Mouse (Mus musculus) forebrain, embryonic 15.5 days (tissue): ENCODE results near the gene Zbtb24. TPM values are rescaled to one million over a fixed set of nuclear protein-coding genes. Genes with fewer than 3 reads are reported as not detected.
"Not testable (repeated sequence)": the region's sequence is repeated elsewhere in the genome, so short reads cannot be mapped to it uniquely, and the experiment has no call there.

Experiments used
- ATAC-seq: fragments of 200-750 bp; cut with Nextera tagmentation; replicated peaks from 2 replicates; pipeline ENCODE4 v1.8.0; 2017; ENCODE audit warnings: mild to moderate bottlenecking, moderate TSS enrichment, moderate library complexity
- H3K27ac ChIP-seq: fragments of 300-500 bp; sonication (generic); replicated peaks from 2 replicates; pipeline ENCODE4 v1.5.1; 2015; ENCODE audit warnings: mild to moderate bottlenecking, inconsistent platforms
- H3K27me3 ChIP-seq: fragments of 300-500 bp; sonication (generic); 2 replicates; pipeline ENCODE4 v1.6.1; 2015; ENCODE audit warnings: inconsistent platforms
- H3K36me3 ChIP-seq: fragments of 300-500 bp; sonication (generic); 2 replicates; pipeline ENCODE4 v1.6.1; 2015; ENCODE audit warnings: mild to moderate bottlenecking, inconsistent platforms
- H3K4me1 ChIP-seq: fragments of 300-500 bp; sonication (generic); 2 replicates; pipeline ENCODE4 v1.6.1; 2015; ENCODE audit warnings: inconsistent platforms
- H3K4me2 ChIP-seq: fragments of 300-500 bp; sonication (generic); replicated peaks from 2 replicates; pipeline ENCODE4 v1.6.1; 2015; ENCODE audit warnings: mild to moderate bottlenecking, inconsistent platforms
- H3K4me3 ChIP-seq: fragments of 300-500 bp; sonication (generic); 2 replicates; pipeline ENCODE4 v1.5.1; 2015; ENCODE audit warnings: mild to moderate bottlenecking, inconsistent platforms
- H3K9ac ChIP-seq: fragments of 300-500 bp; sonication (generic); replicated peaks from 2 replicates; pipeline ENCODE4 v1.6.1; 2015; ENCODE audit warnings: mild to moderate bottlenecking, inconsistent platforms
- H3K9me3 ChIP-seq: fragments of 300-500 bp; sonication (generic); 2 replicates; pipeline ENCODE4 v1.6.1; 2016; ENCODE audit warnings: inconsistent platforms
- WGBS: fragments of 180-500 bp; shearing (Covaris S2); methylation state at CpG from one replicate; pipeline ENCODE4 v1.1.7; 2015; ENCODE audit warnings: mixed read lengths; 5-methylcytosine and 5-hydroxymethylcytosine counted together
- polyA plus RNA-seq: library from polyadenylated mRNA; unstranded; fragments of >200 nt; fragmentation: Nextera tagmentation; extraction: Ambion mirVana; gene quantifications from 2 replicates; pipeline ENCODE4 v1.2.1, GENCODE M21; 2015

The Zbtb24 gene
- polyA plus RNA-seq, 1 experiment from 2014 or later = 22.0 TPM

GRCm38 (mm10) chr10:41486506-41487170 is 36.5 kb downstream of the Zbtb24 start:
- peaks cover 39% of the 10 kb centered on the region for H3K36me3 ChIP-seq
- H3K9me3 ChIP-seq = no peaks in the 10 kb centered on the region
- no peak overlapping the region for H3K4me3 ChIP-seq
- peaks cover 21% of the 10 kb centered on the region for H3K4me1 ChIP-seq
- H3K9ac ChIP-seq = no peak overlapping the region
- H3K27me3 ChIP-seq = no peaks in the 10 kb centered on the region
- no peak for ATAC-seq
- no peak overlapping the region for H3K4me2 ChIP-seq
- WGBS = 79% methylated on average over 14 of the region's 14 CpGs
- H3K27ac ChIP-seq = no peak overlapping the region

- no peak overlapping the region for H3K27ac ChIP-seq
- no peaks in the 10 kb centered on the region for H3K9me3 ChIP-seq
- no peak overlapping the region for H3K9ac ChIP-seq
- H3K4me1 ChIP-seq = peaks cover 21% of the 10 kb centered on the region
- peak overlapping the region; percentile 63 for H3K4me3 ChIP-seq
- H3K36me3 ChIP-seq = peaks cover 32% of the 10 kb centered on the region
- no peaks in the 10 kb centered on the region for H3K27me3 ChIP-seq
- H3K4me2 ChIP-seq = peak overlapping the region; percentile 94
- 53% methylated on average over 7 of the region's 7 CpGs for WGBS
- ATAC-seq = no peak
These were observed 38.7 kb downstream of the Zbtb24 start for GRCm38 (mm10) chr10:41488877-41489276.

GRCm38 (mm10) chr10:41489294-41489693 is 39.1 kb downstream of the Zbtb24 start:
- Histone ChIP-seq H3K27me3 (no peaks in the 10 kb centered on the region), H3K27ac (no peak overlapping the region), H3K36me3 (peaks cover 28% of the 10 kb centered on the region), H3K4me2 (peak overlapping the region; percentile 94), H3K4me1 (peaks cover 21% of the 10 kb centered on the region), H3K9ac (peak overlapping the region; percentile 8; the same call in 1 of the 2 replicates), H3K9me3 (no peaks in the 10 kb centered on the region), H3K4me3 (peak overlapping the region; percentile 63)
- WGBS = 35% methylated on average over 8 of the region's 8 CpGs
- no peak; the same call in 1 of the 2 replicates for ATAC-seq

- WGBS = under 1% methylated on average over 50 of the region's 50 CpGs
- H3K27ac ChIP-seq = no peak within 1 kb of the TSS
These were observed 39.7 kb downstream of the Zbtb24 start, which contains the start of the genes Smpd2 and Ppil6 for GRCm38 (mm10) chr10:41489708-41490517. TSS of gene Smpd2 (minus strand) at chr10:41490369. TSS of gene Ppil6 (plus strand) at chr10:41490439.

DNA sequence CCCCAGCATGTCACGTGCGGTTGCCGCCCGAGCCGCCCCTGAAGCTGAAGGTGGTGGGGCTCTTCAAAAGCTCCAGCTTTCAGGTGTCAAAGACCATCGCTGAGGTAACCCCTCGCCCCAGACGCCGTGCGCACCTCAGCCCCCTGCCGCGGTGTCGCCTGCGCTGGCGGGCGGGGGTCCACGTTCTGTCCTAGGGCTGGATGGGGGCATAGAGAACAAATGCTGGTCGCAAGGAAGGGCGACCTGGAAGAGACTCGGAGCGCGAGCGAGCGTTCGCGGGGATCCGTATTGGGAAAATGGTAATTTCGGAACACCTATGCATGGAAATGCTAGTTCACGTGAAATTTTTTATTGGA is 40.3 kb downstream of the Zbtb24 start:
- H3K4me2 ChIP-seq = peak overlapping the region; percentile 94
- no peaks in the 10 kb centered on the region for H3K27me3 ChIP-seq

More at GRCm38 (mm10) chr10:41489708-41490517, 39.7 kb downstream of the Zbtb24 start, which contains the start of the genes Smpd2 and Ppil6:
- ATAC-seq = peak; percentile 95
- peak within 1 kb of the TSS; percentile 64 for H3K9ac ChIP-seq
- H3K4me2 ChIP-seq = peak within 1 kb of the TSS; percentile 94
- H3K4me1 ChIP-seq = peaks cover 21% of the 10 kb centered on the region
- H3K27me3 ChIP-seq = no peaks in the 10 kb centered on the region
- no peaks in the 10 kb centered on the region for H3K9me3 ChIP-seq
- peak within 1 kb of the TSS; percentile 63 for H3K4me3 ChIP-seq
- H3K36me3 ChIP-seq = peaks cover 23% of the 10 kb centered on the region

DNA sequence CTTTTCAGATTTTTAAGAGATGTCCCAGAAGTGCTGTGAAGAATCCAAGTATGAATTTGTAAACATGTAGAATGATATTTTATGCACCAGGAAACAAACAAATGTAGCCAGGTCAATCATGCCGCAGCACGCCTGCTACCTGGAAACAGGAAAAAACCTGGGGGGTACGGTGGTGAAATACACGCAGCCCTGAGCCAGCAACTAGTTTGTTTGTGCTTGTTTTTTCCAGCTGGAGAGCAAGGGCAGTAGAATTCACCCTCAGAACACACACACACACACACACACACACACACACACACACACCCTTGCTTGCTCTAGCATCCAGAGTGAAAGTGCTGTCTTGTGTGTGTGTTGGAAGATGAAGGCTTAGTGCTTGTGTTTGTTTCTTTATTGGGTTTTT is 40.9 kb downstream of the Zbtb24 start:
- Histone ChIP-seq H3K4me1 (peaks cover 21% of the 10 kb centered on the region), H3K36me3 (peaks cover 12% of the 10 kb centered on the region), H3K9me3 (no peaks in the 10 kb centered on the region), H3K4me3 (no peak overlapping the region), H3K9ac (no peak overlapping the region), H3K27ac (no peak overlapping the region), H3K4me2 (peak overlapping the region; percentile 94; the same call in 1 of the 2 replicates), H3K27me3 (no peaks in the 10 kb centered on the region)
- ATAC-seq = no peak
- 59% methylated on average over 4 of the region's 4 CpGs for WGBS

More for the DNA sequence above, 40.3 kb downstream of the Zbtb24 start:
- Histone ChIP-seq H3K36me3 (peaks cover 18% of the 10 kb centered on the region), H3K9ac (peak overlapping the region; percentile 64), H3K27ac (no peak overlapping the region), H3K4me1 (peaks cover 21% of the 10 kb centered on the region), H3K4me3 (peak overlapping the region; percentile 63), H3K9me3 (no peaks in the 10 kb centered on the region)
- ATAC-seq = peak; percentile 65; the same call in 1 of the 2 replicates
- 0% methylated on average over 29 of the region's 29 CpGs for WGBS

DNA sequence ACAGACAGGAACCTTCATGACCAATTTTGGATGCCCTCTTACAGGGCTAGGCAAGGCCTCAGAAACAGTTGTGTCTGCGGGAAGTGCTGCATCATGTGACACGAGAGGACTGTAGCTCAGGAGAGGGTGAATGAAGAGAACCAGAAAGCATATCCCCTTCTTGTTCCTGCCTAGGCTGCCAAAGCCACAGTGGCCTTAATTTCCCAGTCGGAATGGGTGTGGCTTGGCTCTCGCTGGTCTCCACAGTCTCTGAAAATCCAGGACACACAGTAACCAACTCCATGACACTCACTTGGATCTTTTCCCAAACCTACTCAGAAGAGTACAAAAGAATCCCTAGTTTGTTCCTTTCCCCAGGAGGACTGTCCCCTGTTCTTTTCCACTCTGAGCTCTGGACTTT is 50.8 kb downstream of the Zbtb24 start:
- Histone ChIP-seq H3K9ac (no peak overlapping the region), H3K36me3 (no peaks in the 10 kb centered on the region), H3K4me3 (no peak overlapping the region), H3K9me3 (no peaks in the 10 kb centered on the region), H3K27me3 (no peaks in the 10 kb centered on the region), H3K4me1 (peaks cover 5% of the 10 kb centered on the region; the same call in 1 of the 2 replicates), H3K4me2 (no peak overlapping the region), H3K27ac (no peak overlapping the region)
- ATAC-seq = no peak
- WGBS = 46% methylated on average over 4 of the region's 4 CpGs

DNA sequence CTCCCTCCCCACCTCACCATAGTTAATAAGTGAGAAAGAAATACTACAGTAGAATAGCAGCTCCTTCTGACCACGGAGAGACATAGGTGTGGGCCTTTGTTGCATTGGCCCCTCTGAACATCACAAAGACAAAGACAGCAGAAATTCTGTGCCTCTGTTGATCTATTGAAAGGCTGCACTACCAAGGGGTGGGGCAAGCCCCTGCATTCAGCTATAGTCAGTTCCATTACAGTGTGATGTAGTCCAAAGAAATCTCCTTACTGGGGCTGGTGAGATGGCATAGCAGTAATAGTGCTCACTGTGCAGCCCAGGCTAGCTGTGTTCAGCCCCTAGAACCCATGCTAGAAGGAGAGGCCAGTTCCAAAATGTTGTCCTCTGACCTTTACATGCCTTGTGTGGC is 54.8 kb downstream of the Zbtb24 start:
- 0 out of 2 replicates have a peak, but pooled peaks have one; percentile 13 for ATAC-seq
- H3K9me3 ChIP-seq = no peaks in the 10 kb centered on the region
- H3K4me3 ChIP-seq = no peak overlapping the region
- no peak overlapping the region for H3K4me2 ChIP-seq
- H3K36me3 ChIP-seq = no peaks in the 10 kb centered on the region
- no peak overlapping the region for H3K27ac ChIP-seq
- H3K4me1 ChIP-seq = peaks cover 5% of the 10 kb centered on the region; the same call in 1 of the 2 replicates
- WGBS = 85% methylated on average over 1 of the region's 1 CpGs
- no peak overlapping the region for H3K9ac ChIP-seq
- no peaks in the 10 kb centered on the region for H3K27me3 ChIP-seq

- 0% methylated on average over 3 of the region's 3 CpGs for WGBS
These were observed 55.3 kb downstream of the Zbtb24 start for GRCm38 (mm10) chr10:41505446-41505845.

GRCm38 (mm10) chr10:41509160-41509559 is 59.0 kb downstream of the Zbtb24 start:
- H3K4me2 ChIP-seq = no peak overlapping the region
- H3K4me1 ChIP-seq = peaks cover 5% of the 10 kb centered on the region; the same call in 1 of the 2 replicates
- no peak overlapping the region for H3K4me3 ChIP-seq
- H3K9me3 ChIP-seq = no peaks in the 10 kb centered on the region
- H3K27ac ChIP-seq = no peak overlapping the region
- ATAC-seq = no peak
- WGBS = 42% methylated on average over 2 of the region's 2 CpGs
- no peak overlapping the region for H3K9ac ChIP-seq
- H3K36me3 ChIP-seq = no peaks in the 10 kb centered on the region
- no peaks in the 10 kb centered on the region for H3K27me3 ChIP-seq

More at GRCm38 (mm10) chr10:41505446-41505845, 55.3 kb downstream of the Zbtb24 start:
- H3K27me3 ChIP-seq, H3K27ac ChIP-seq, H3K36me3 ChIP-seq, H3K4me3 ChIP-seq, H3K9me3 ChIP-seq, H3K9ac ChIP-seq, H3K4me2 ChIP-seq, H3K4me1 ChIP-seq: not testable (repeated sequence)
- ATAC-seq = peak; percentile 84

DNA sequence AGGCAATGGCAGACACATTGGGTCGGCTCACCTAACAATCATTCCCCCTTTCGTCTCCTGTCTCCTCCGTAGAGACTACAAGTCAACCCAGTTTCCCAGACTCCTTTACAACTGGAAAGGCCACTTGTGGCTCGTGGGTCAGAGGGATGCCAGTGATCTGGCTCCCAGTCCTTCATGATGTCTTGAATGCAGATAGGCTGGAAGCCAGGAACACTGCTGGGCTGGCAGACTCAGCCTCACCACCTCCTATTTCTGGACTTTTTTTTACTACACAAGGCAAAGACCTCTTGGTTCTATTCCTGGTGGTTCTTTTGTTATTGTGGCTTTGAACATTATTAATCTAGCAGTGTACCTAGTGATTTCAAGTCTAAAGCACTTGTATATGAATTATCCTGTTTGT is 64.1 kb downstream of the Zbtb24 start:
- ATAC-seq = no peak
- H3K4me1 ChIP-seq = no peaks in the 10 kb centered on the region
- no peaks in the 10 kb centered on the region for H3K36me3 ChIP-seq
- H3K4me3 ChIP-seq = no peak overlapping the region
- no peak overlapping the region for H3K27ac ChIP-seq
- H3K9ac ChIP-seq = no peak overlapping the region
- no peaks in the 10 kb centered on the region for H3K9me3 ChIP-seq
- WGBS = 81% methylated on average over 4 of the region's 4 CpGs
- H3K4me2 ChIP-seq = no peak overlapping the region
- no peaks in the 10 kb centered on the region for H3K27me3 ChIP-seq

GRCm38 (mm10) chr10:41514921-41515320 is 64.7 kb downstream of the Zbtb24 start:
- Histone ChIP-seq H3K9ac (no peak overlapping the region), H3K4me2 (no peak overlapping the region), H3K27me3 (no peaks in the 10 kb centered on the region), H3K36me3 (no peaks in the 10 kb centered on the region), H3K9me3 (no peaks in the 10 kb centered on the region), H3K27ac (no peak overlapping the region), H3K4me3 (no peak overlapping the region), H3K4me1 (no peaks in the 10 kb centered on the region)
- no peak for ATAC-seq
